Mouse (Mus musculus): ENCODE measurements around the gene Chmp4b. TPM values are rescaled to one million over a fixed set of nuclear protein-coding genes. Genes with fewer than 3 reads are reported as not detected.

Chmp4b gene
- 36.4 TPM for polyA plus RNA-seq (2014; fragmentation: Illumina TruSeq; extraction: RNeasy Lipid Tissue Mini Kit (QIAGEN cat#74804); ENCODE audit: low read depth, low replicate concordance)

DNA sequence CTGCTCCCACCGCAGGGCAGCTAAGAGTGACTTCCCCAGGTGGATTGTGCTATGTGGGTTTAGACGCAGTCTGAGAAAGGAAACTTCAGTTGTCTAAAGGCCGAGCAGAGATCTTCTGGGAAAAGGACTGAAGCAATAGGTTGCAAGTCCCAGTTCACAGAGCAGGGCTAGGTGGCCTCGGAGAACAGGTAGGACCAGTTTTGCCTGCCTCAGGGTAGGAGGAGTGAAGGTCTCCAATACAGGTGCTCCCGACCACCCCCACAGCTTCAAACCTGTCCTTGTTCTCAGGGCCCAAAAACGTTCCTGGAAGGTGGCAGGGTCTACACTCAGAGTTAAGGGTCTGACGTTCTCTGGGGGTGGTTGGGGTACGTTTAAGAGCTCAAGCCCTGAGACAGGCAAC, at the start of gene Chmp4b:
Gene Chmp4b, plus strand, starts transcription at position 343 of the 400 bp plus-strand sequence.

GRCm38 (mm10) chr2:154603638-154604153, 47.8 kb upstream of the Chmp4b start, which contains the start of gene Pxmp4:
TSS of gene Pxmp4 (minus strand) at chr2:154603708.

GRCm38 (mm10) chr2:154613118-154614115, 38.1 kb upstream of the Chmp4b start, which contains the start of the genes Zfp341 and 4930519P11Rik:
TSS of gene Zfp341 (plus strand) at chr2:154613297.
TSS of gene 4930519P11Rik (minus strand) at chr2:154613437.

Other genes with a start within 250 kb of the Chmp4b start
- gene Snta1, start 243.6 kb upstream of the Chmp4b start, polyA plus RNA-seq (2014; fragmentation: Illumina TruSeq; extraction: RNeasy Lipid Tissue Mini Kit (QIAGEN cat#74804); ENCODE audit: low read depth, low replicate concordance), result 0.53 TPM
- 6.5 TPM for gene Cbfa2t2, start 215.2 kb upstream of the Chmp4b start, polyA plus RNA-seq (2014; fragmentation: Illumina TruSeq; extraction: RNeasy Lipid Tissue Mini Kit (QIAGEN cat#74804); ENCODE audit: low read depth, low replicate concordance)
- gene 1700003F12Rik, start 104.6 kb upstream of the Chmp4b start, polyA plus RNA-seq (2014; fragmentation: Illumina TruSeq; extraction: RNeasy Lipid Tissue Mini Kit (QIAGEN cat#74804); ENCODE audit: low read depth, low replicate concordance), result not detected
- gene Actl10, start 99.9 kb upstream of the Chmp4b start, polyA plus RNA-seq (2014; fragmentation: Illumina TruSeq; extraction: RNeasy Lipid Tissue Mini Kit (QIAGEN cat#74804); ENCODE audit: low read depth, low replicate concordance), result not detected
- gene Necab3, start 92.8 kb upstream of the Chmp4b start, polyA plus RNA-seq (2014; fragmentation: Illumina TruSeq; extraction: RNeasy Lipid Tissue Mini Kit (QIAGEN cat#74804); ENCODE audit: low read depth, low replicate concordance), result not detected
- not detected for gene E2f1, start 81.8 kb upstream of the Chmp4b start, polyA plus RNA-seq (2014; fragmentation: Illumina TruSeq; extraction: RNeasy Lipid Tissue Mini Kit (QIAGEN cat#74804); ENCODE audit: low read depth, low replicate concordance)
- gene Pxmp4, start 48.0 kb upstream of the Chmp4b start, polyA plus RNA-seq (2014; fragmentation: Illumina TruSeq; extraction: RNeasy Lipid Tissue Mini Kit (QIAGEN cat#74804); ENCODE audit: low read depth, low replicate concordance), result 40.3 TPM
- gene Zfp341, start 38.4 kb upstream of the Chmp4b start, polyA plus RNA-seq (2014; fragmentation: Illumina TruSeq; extraction: RNeasy Lipid Tissue Mini Kit (QIAGEN cat#74804); ENCODE audit: low read depth, low replicate concordance), result 0.19 TPM
- gene 4930519P11Rik, start 38.3 kb upstream of the Chmp4b start, polyA plus RNA-seq (2014; fragmentation: Illumina TruSeq; extraction: RNeasy Lipid Tissue Mini Kit (QIAGEN cat#74804); ENCODE audit: low read depth, low replicate concordance), result not detected
- not detected for gene Gm14214, start 118.3 kb downstream of the Chmp4b start, polyA plus RNA-seq (2014; fragmentation: Illumina TruSeq; extraction: RNeasy Lipid Tissue Mini Kit (QIAGEN cat#74804); ENCODE audit: low read depth, low replicate concordance)
- gene Raly, start 139.4 kb downstream of the Chmp4b start, polyA plus RNA-seq (2014; fragmentation: Illumina TruSeq; extraction: RNeasy Lipid Tissue Mini Kit (QIAGEN cat#74804); ENCODE audit: low read depth, low replicate concordance), result 54.8 TPM
- gene a, start 139.7 kb downstream of the Chmp4b start, polyA plus RNA-seq (2014; fragmentation: Illumina TruSeq; extraction: RNeasy Lipid Tissue Mini Kit (QIAGEN cat#74804); ENCODE audit: low read depth, low replicate concordance), result not detected
- gene Eif2s2, start 241.2 kb downstream of the Chmp4b start, polyA plus RNA-seq (2014; fragmentation: Illumina TruSeq; extraction: RNeasy Lipid Tissue Mini Kit (QIAGEN cat#74804); ENCODE audit: low read depth, low replicate concordance), result 159 TPM